Mouse (Mus musculus) lung, postnatal 0 days (tissue): ENCODE data around the gene Aimp1.

Experiments
- CTCF ChIP-seq: IDR thresholded peaks from 2 replicates; pipeline ENCODE4 v1.5.1; 2016; ENCODE audit warnings: antibody characterized with exemption, mild to moderate bottlenecking
- EP300 ChIP-seq: IDR thresholded peaks from 2 replicates; pipeline ENCODE4 v1.6.1; 2016; ENCODE audit warnings: antibody characterized with exemption, mild to moderate bottlenecking, control low read depth

DNA sequence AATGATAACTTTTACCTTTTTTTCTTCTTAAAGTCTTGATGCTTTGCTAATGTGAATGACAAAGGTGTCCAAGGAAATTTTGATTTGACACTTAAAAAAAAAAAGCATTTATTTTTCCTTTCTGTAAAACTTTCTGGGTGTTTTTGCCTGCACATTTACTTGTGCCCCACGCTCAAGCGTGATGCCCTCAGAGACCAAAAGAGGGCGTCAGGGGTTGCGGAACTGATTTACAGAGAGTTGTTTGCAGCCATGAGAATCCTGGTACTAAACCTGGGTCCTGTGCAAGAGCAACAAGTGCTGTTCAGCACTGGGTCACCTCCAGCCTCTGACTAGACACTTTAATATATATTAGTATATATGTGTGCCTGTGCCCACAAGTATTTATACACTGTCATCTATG is 22.8 kb upstream of the Aimp1 start:
- TF ChIP-seq CTCF, result no peak
- no peak for TF ChIP-seq EP300
